Mouse (Mus musculus) G1E (cell line): ENCODE data around the gene Scaf11.

Source experiments
- CTCF ChIP-seq: IDR thresholded peaks from 2 replicates; pipeline ENCODE4 v1.5.1; 2012; ENCODE audit warnings: low read depth, low read length, inconsistent platforms, mixed read lengths
- GATA1 ChIP-seq: IDR thresholded peaks from 2 replicates; pipeline ENCODE4 v1.6.1; 2012; ENCODE audit warnings: borderline replicate concordance, low read length, inconsistent platforms, mixed read lengths

DNA sequence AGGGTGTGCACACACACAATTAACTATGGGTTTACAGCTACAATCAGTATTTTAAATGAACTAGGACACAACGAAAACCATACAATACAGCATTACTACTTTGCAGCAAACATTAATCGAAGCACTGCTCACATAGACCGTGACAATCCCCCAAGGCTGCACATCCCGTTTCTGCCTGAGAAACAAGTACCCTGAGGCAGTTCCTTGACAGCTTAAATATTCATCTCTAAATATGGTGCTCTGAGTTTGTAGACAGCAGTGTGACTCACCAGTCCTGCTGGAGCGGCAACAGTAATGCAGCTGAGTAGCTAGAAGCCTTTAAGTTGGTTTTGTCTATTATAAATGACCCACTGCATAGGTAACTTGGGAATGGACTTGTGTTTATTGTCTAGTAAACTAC is 55.1 kb downstream of the Scaf11 start:
- TF ChIP-seq GATA1 = no peak
- no peak for TF ChIP-seq CTCF
